Mouse (Mus musculus): ENCODE measurements around the gene Serpinb9e. TPM values are rescaled to one million over a fixed set of nuclear protein-coding genes. Genes with fewer than 3 reads are reported as not detected.
"Not testable (repeated sequence)": the region's sequence is repeated elsewhere in the genome, so short reads cannot be mapped to it uniquely, and the experiment has no call there.

Gene Serpinb9e
- not detected in 2 replicates for polyA plus RNA-seq (2015; fragmentation: Nextera tagmentation; extraction: Ambion mirVana)

GRCm38 (mm10) chr13:33249312-33249711, at the start of gene Serpinb9e:
Gene Serpinb9e (plus strand): TSS chr13:33249612.
- H3K27me3 ChIP-seq (replicated peaks); H3K9ac ChIP-seq; ATAC-seq; H3K4me3 ChIP-seq (replicated peaks); H3K9me3 ChIP-seq; H3K4me2 ChIP-seq (replicated peaks); H3K27ac ChIP-seq; H3K4me1 ChIP-seq (replicated peaks); H3K36me3 ChIP-seq: not testable (repeated sequence)
- 75% methylated on average over 2 of the region's 2 CpGs for WGBS

DNA sequence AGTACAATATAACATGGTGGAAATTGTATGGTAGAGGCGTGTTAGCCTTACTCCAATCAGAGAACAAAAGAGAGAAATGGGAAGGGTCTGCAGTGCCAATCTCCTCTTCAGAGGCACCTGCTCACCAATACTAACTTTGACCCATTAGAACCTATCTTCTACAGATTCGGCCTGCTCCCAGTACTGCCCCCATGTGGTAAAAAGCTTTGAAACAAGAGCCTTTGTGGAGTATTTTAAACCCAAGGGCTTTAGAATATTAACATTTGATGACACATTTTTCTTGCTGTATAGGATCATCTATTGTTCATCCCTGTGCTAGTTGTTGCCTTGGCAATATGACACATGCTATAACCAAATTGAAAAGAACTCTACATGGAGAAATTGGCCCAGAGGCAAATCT, 49.7 kb upstream of the Serpinb9e start:
- Histone ChIP-seq H3K9ac (no peak overlapping the region), H3K4me2 (replicated peaks) (no peak overlapping the region), H3K9me3 (no peaks in the 10 kb centered on the region), H3K27me3 (replicated peaks) (no peaks in the 10 kb centered on the region), H3K4me1 (replicated peaks) (no peaks in the 10 kb centered on the region), H3K4me3 (replicated peaks) (no peak overlapping the region), H3K27ac (no peak overlapping the region), H3K36me3 (no peaks in the 10 kb centered on the region)
- ATAC-seq = no peak
- 60% methylated on average over 2 of the region's 2 CpGs for WGBS

DNA sequence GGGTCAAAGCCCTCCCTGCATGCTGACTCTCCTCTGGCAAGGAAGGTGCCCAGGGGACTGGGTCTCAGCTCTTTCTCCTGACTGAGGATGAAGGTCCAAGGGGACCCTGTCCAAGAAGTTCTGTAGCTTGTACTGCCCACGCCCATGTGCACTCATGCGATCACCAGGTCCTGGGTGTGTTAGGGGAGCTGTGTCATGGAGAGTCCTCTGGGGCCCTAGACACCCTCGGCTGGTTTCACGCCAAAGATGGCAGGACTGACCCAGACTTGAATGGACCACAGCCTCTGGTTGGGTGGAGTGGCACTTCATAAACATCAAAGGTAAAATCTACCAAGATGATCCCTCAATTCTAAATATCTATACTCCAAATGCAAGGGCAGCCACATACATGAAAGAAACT, 59.2 kb downstream of the Serpinb9e start:
- H3K4me3 ChIP-seq (replicated peaks); ATAC-seq; H3K27ac ChIP-seq; H3K9ac ChIP-seq; H3K27me3 ChIP-seq (replicated peaks); H3K4me2 ChIP-seq (replicated peaks); H3K9me3 ChIP-seq; H3K4me1 ChIP-seq (replicated peaks); H3K36me3 ChIP-seq: not testable (repeated sequence)
- 89% methylated on average over 4 of the region's 4 CpGs for WGBS

Other genes starting within 250 kb of the Serpinb9e start
- gene Serpinb9, start 246.4 kb upstream of the Serpinb9e start, polyA plus RNA-seq (2015; fragmentation: Nextera tagmentation; extraction: Ambion mirVana) = 8.2 and 10.7 TPM in 2 replicates
- 0.15 TPM in 1 of 2 replicates, not detected in the other for gene Serpinb9b, start 222.2 kb upstream of the Serpinb9e start, polyA plus RNA-seq (2015; fragmentation: Nextera tagmentation; extraction: Ambion mirVana)
- 0.33 TPM in 1 of 2 replicates, not detected in the other for gene Serpinb1b, start 171.0 kb upstream of the Serpinb9e start, polyA plus RNA-seq (2015; fragmentation: Nextera tagmentation; extraction: Ambion mirVana)
- gene Serpinb9c, start 89.9 kb upstream of the Serpinb9e start, polyA plus RNA-seq (2015; fragmentation: Nextera tagmentation; extraction: Ambion mirVana) = not detected in 2 replicates
- not detected in 2 replicates for gene Serpinb9d, start 56.7 kb upstream of the Serpinb9e start, polyA plus RNA-seq (2015; fragmentation: Nextera tagmentation; extraction: Ambion mirVana)
- gene Serpinb9f, start 74.5 kb downstream of the Serpinb9e start, polyA plus RNA-seq (2015; fragmentation: Nextera tagmentation; extraction: Ambion mirVana) = not detected in 2 replicates
- gene Gm11397, start 146.1 kb downstream of the Serpinb9e start, polyA plus RNA-seq (2015; fragmentation: Nextera tagmentation; extraction: Ambion mirVana) = not detected in 2 replicates
- not detected in 2 replicates for gene Serpinb9g, start 235.2 kb downstream of the Serpinb9e start, polyA plus RNA-seq (2015; fragmentation: Nextera tagmentation; extraction: Ambion mirVana)

All from intestine, embryonic 15.5 days (tissue).